Mouse (Mus musculus): ENCODE results near the gene Wnt5a. TPM values are rescaled to one million over a fixed set of nuclear protein-coding genes. Genes with fewer than 3 reads are reported as not detected.

The Wnt5a gene
- 15.2 and 16.4 TPM in 2 replicates for polyA plus RNA-seq (2012; rRNA removed)

GRCm38 (mm10) chr14:28504101-28505050 is at the start of gene Wnt5a:
Wnt5a (plus strand) TSS chr14:28504750.
- no peak for DNase-seq (ENCODE audit: low read depth)

GRCm38 (mm10) chr14:28456372-28457076 is 48.0 kb upstream of the Wnt5a start:
- DNase-seq (ENCODE audit: low read depth): no peak

GRCm38 (mm10) chr14:28457428-28457827 is 47.1 kb upstream of the Wnt5a start:
- no peak for DNase-seq (ENCODE audit: low read depth)

GRCm38 (mm10) chr14:28467956-28468355 is 36.6 kb upstream of the Wnt5a start:
- DNase-seq (ENCODE audit: low read depth): no peak

GRCm38 (mm10) chr14:28469696-28470095 is 34.9 kb upstream of the Wnt5a start:
- no peak for DNase-seq (ENCODE audit: low read depth)

GRCm38 (mm10) chr14:28470212-28470611 is 34.3 kb upstream of the Wnt5a start:
- no peak for DNase-seq (ENCODE audit: low read depth)

GRCm38 (mm10) chr14:28475012-28475411 is 29.5 kb upstream of the Wnt5a start:
- DNase-seq (ENCODE audit: low read depth): no peak

- DNase-seq (ENCODE audit: low read depth): no peak
Measured at GRCm38 (mm10) chr14:28475421-28475820, 29.1 kb upstream of the Wnt5a start.

GRCm38 (mm10) chr14:28476746-28477145 is 27.8 kb upstream of the Wnt5a start:
- no peak for DNase-seq (ENCODE audit: low read depth)

GRCm38 (mm10) chr14:28480866-28481265 is 23.7 kb upstream of the Wnt5a start:
- no peak for DNase-seq (ENCODE audit: low read depth)

- no peak for DNase-seq (ENCODE audit: low read depth)
Measured at GRCm38 (mm10) chr14:28493806-28494205, 10.7 kb upstream of the Wnt5a start.

GRCm38 (mm10) chr14:28494273-28494672 is 10.3 kb upstream of the Wnt5a start:
- no peak for DNase-seq (ENCODE audit: low read depth)

GRCm38 (mm10) chr14:28501216-28501878 is 3.2 kb upstream of the Wnt5a start:
- DNase-seq (ENCODE audit: low read depth): no peak

GRCm38 (mm10) chr14:28503276-28503675 is 1.3 kb upstream of the Wnt5a start:
- DNase-seq (ENCODE audit: low read depth): no peak

- DNase-seq (ENCODE audit: low read depth): no peak
Measured at GRCm38 (mm10) chr14:28505051-28505585, 568 bp downstream of the Wnt5a start.

- no peak for DNase-seq (ENCODE audit: low read depth)
Measured at GRCm38 (mm10) chr14:28505586-28506375, 1.2 kb downstream of the Wnt5a start.

GRCm38 (mm10) chr14:28506376-28506831 is 1.9 kb downstream of the Wnt5a start:
- DNase-seq (ENCODE audit: low read depth): no peak

GRCm38 (mm10) chr14:28507011-28507410 is 2.5 kb downstream of the Wnt5a start:
- DNase-seq (ENCODE audit: low read depth): no peak

GRCm38 (mm10) chr14:28507471-28507870 is 2.9 kb downstream of the Wnt5a start:
- DNase-seq (ENCODE audit: low read depth): no peak

- DNase-seq (ENCODE audit: low read depth): no peak
Measured at GRCm38 (mm10) chr14:28508288-28509258, 4.0 kb downstream of the Wnt5a start.

Measured in gonadal fat pad, adult 2 months (tissue).